Mouse (Mus musculus) 3T3-L1 (cell line): ENCODE data around the gene Atp6v0a1.

ENCODE experiments used
- DNase-seq: peaks from one replicate; pipeline ENCODE4 v3.0.0-alpha.2; 2015; ENCODE audit warnings: low read depth, low spot score

Gene Atp6v0a1

GRCm38 (mm10) chr11:101060126-101060525 lies 50.9 kb downstream of the Atp6v0a1 start:
- peak; percentile 86 for DNase-seq

- no peak for DNase-seq
These were observed 51.8 kb downstream of the Atp6v0a1 start for GRCm38 (mm10) chr11:101061049-101061448.

DNA sequence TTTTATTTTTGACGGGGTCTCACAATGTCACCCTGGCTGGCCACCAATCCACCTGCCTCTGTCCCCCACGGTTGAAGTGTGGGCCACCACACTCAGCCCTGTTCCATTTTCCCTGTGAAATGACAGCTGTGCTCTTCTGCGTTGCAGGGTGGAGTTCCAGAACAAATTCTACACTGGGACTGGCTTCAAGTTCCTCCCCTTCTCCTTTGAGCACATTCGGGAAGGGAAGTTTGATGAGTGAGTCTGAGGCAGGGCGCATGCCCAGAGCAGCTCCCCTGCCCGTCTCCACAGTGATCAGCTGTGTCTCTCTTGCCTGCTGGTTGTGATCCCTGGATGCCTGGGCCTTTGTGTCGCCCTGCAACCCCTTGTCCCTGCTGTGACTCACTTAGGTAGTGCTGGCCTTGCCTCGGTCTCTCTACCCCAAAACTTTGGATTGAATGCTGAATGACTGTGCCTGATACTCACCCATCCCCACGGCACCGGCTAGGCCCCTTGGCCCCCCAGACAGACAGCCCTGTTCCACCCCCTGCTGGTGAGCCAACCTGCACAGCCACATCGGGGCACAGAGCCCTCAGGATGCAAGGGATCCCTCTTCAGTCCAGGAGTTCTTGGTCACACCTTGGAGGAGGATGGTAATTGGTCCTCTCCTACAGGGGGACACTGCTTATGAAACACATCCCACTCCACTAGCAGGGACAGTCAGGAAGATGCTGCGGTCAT lies 53.1 kb downstream of the Atp6v0a1 start:
- DNase-seq, result no peak

- no peak for DNase-seq
These were observed 53.9 kb downstream of the Atp6v0a1 start for GRCm38 (mm10) chr11:101062971-101063675.

- peak; percentile 74 for DNase-seq
These were observed 54.5 kb downstream of the Atp6v0a1 start for GRCm38 (mm10) chr11:101063676-101064327.

DNA sequence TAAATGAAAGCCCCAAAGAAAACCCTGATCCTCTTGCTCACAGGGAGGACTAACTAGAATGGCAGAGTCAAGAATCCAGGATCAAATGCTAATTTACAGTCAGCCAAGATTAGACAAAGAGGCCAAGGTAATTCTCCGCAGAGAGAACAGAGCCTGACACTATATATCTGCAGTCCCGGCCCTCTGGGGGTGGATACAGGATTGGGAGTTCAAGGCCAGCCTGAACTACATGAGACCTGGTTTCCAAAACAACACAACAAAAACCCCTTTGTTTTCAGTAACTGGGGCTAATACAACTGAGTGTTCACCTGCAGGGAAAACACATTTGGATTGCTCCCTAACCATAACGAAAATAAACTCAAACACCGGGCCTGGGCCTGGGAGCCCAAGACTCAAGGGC lies 55.2 kb downstream of the Atp6v0a1 start:
- DNase-seq, result no peak

DNA sequence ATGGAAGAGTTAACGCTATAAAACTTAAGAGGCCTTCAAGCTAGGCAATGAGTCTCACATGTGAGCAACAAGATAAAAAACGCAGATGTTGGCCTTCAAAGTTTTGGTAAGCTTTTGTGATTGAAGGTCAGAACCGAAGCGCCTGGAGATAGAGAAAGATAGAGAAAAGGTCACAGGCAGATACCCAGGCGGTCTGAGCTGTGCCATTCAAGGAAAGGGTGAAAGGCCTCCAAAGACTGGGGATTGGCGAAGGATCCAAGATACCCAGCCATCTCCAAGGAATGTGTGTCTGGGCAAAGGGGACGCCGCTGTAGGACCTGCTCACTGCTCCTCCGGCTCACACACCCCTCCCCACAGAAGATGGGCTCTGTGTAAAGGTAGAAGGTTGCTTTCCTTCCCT lies 55.8 kb downstream of the Atp6v0a1 start:
- no peak for DNase-seq

- peak; percentile 83 for DNase-seq
These were observed 57.5 kb downstream of the Atp6v0a1 start for GRCm38 (mm10) chr11:101066549-101067412.

GRCm38 (mm10) chr11:101069391-101070188 lies 60.3 kb downstream of the Atp6v0a1 start, which contains the start of gene Naglu:
Naglu (plus strand) TSS chr11:101070012.
- peak; percentile 94 for DNase-seq

DNA sequence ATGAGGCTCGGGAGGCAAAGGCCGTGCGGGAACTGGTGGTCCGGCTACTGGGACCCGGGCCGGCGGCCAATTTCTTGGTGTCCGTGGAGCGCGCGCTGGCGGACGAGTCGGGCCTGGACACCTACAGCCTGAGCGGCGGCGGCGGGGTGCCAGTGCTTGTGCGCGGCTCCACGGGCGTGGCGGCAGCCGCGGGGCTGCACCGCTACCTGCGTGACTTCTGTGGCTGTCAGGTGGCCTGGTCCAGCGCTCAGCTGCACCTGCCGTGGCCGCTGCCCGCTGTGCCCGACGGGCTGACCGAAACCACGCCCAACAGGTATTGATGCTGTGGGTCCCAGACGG lies 60.9 kb downstream of the Atp6v0a1 start:
- no peak for DNase-seq

DNA sequence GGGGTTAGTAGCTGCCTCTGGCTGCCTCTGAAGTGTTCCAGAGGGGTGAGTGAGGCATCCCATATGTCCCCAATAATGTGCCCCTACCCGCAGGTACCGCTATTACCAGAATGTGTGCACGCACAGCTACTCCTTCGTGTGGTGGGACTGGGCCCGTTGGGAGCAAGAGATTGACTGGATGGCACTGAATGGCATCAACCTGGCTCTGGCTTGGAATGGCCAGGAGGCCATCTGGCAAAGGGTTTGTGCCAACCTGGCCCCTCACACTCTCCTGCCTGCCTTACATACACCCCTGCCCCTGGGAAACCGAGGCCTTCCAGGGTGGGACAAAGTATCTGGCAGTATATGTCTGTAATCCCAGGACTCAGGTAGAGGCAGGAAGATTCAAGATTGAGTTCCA lies 61.7 kb downstream of the Atp6v0a1 start:
- DNase-seq, result no peak

- DNase-seq, result no peak
These were observed 62.7 kb downstream of the Atp6v0a1 start for GRCm38 (mm10) chr11:101071810-101072428.

DNA sequence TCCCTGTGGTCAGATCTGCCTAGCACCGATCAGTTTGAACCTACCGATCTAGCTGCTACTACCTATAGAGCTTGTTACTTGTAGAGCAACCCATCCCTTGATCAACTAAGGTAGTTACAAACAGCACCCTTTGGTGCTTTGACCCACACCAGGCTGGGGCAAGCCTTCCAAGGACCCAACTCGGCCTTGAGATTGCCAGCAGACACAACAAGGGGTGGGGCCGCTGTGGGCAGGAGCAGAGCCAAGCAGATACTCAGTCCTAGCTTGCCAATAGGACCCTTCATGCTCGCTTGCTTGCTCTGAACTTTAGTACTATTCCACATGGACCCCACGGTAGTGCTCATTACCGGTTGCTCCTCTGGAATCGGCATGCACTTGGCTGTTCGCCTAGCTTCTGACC lies 68.9 kb downstream of the Atp6v0a1 start, which contains the start of gene Hsd17b1:
Gene Hsd17b1 (plus strand): TSS at position 291 of the 400 bp plus-strand sequence.
- DNase-seq, result no peak

- DNase-seq, result no peak
These were observed 70.5 kb downstream of the Atp6v0a1 start for GRCm38 (mm10) chr11:101079746-101080145.

- no peak for DNase-seq
These were observed 71.2 kb downstream of the Atp6v0a1 start for GRCm38 (mm10) chr11:101080421-101080820.

- DNase-seq, result no peak
These were observed 72.4 kb downstream of the Atp6v0a1 start for GRCm38 (mm10) chr11:101081659-101082058.

DNA sequence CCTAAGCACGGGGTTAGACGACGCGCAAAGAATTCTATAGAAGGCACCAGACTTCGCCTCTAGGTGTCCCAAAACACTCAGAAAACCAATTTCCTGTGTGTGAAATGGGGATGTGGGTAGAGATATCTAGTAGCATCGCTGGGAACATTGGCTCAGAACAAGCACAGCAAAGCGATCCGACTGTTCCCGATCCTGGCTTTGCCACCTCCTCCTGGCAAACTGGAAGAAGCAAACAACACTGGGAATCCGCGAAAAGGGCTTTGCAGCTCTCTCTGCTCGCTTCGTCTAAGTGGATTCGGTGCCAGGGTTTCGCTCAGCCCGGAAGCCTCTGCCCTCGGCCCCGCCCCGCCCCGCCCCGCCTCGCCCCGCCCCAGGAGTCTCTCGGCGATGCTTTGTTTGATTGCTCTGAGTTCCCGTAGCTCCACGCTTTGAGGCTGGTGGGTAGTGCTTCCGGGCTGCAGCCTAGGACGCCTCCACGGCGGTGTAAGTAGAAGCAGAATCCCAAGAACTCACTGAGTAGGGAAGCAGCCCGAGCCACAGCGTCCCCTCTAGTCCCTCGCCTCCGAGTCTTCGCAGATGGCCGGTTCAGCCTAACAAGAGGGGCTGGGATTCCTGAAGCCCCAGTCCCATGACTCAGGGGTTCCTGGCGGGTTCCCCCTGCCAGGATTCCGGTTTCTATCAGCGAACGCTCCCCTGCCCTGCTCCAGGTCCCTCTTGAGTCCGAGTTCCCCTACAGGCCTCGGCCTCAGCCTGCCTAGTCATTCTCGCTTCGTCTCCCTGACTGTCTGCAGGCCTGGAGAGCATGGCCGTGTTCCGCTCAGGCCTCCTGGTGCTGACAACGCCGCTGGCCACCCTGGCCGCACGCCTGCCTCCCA lies 73.2 kb downstream of the Atp6v0a1 start, which contains the start of gene Coasy:
Gene Coasy (plus strand): TSS at position 358 of the 875 bp plus-strand sequence.
- DNase-seq, result peak; percentile 98

DNA sequence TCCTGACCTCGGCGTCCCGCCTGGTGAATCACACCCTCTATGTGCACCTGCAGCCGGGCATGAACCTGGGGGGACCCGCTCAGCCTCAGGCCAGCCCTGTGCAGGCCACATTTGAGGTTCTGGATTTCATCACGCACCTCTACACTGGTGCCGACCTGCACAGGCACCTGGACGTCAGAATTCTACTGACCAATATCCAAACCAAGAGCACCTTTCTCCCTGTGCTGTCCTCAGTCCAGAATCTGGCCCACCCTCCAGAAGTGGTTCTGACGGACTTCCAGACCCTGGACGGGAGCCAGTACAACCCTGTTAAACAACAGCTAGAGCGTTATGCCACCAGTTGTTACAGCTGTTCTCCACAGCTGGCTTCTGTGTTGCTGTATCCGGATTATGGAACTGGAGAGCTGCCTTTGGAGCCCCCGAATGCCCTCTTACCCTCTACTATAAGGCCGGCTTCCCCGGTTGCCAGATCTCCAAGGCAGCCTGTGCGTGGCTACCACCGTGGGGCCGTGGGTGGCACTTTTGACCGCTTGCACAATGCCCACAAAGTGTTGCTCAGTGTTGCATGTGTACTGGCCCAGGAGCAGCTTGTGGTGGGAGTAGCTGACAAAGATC lies 73.9 kb downstream of the Atp6v0a1 start:
- peak; percentile 52 for DNase-seq

- no peak for DNase-seq
These were observed 75.0 kb downstream of the Atp6v0a1 start for GRCm38 (mm10) chr11:101084246-101084645.
